Mouse (Mus musculus) embryonic stem cell, embryonic (primary cell): Measurements from ENCODE around the gene Adipor1.

Experiments used
- CTCF ChIA-PET, 4 experiments: fragments of 300-600 bp in 2 of 4; fragments of 350-600 bp in 2 of 4; sonication (Branson Sonifier 250); formaldehyde crosslinking; loops; one replicate each; lab custom pipeline; 2022; ENCODE audit warnings: inconsistent platforms in 2 of 4; lab: Charles Lee
- POLR2A ChIA-PET, 4 experiments: fragments of 300-600 bp in 2 of 4; fragments of 350-600 bp in 2 of 4; sonication (Branson Sonifier 250); formaldehyde crosslinking; loops; one replicate each; lab custom pipeline; 2022; ENCODE audit warnings: antibody characterized with exemption in 4 of 4, inconsistent platforms in 1 of 4; lab: Charles Lee

The Adipor1 gene

DNA sequence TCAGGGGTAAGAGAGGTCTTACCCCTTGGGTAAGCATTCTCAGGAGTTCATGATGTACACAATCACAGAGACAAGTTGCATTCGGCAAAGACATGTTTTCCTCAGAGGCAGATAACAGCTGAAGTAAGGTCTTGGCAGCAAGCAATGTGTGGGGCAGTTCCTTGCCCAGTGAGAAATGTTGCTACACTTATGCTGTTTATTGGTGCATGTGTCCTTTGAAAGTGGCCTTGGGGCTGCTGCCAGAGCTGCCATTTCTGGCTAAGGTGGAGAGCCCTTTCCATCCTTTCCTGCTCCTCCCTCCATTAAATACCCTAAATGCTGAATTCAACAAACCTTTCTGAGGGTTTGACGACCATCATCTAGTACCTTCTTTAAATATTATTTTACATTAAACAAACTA is 30.2 kb downstream of the Adipor1 start:
- ChIA-PET CTCF (no interaction called here), POLR2A (interaction anchor here in 1 of 4 experiments (0.9 to 1.7 kb wide), 2 partner anchors 10 to 25 kb away, joined by 3 to 10 read pairs; partner anchors contain the start of gene Klhl12)

- ChIA-PET POLR2A (interaction anchor here (0.5 to 1.3 kb wide), 10 partner anchors 9 to 856 kb away, joined by 3 read pairs; no protein-coding TSS in a partner anchor), CTCF (interaction anchor here in 3 of 4 experiments (0.6 to 1.2 kb wide), 5 partner anchors 9 to 810 kb away, joined by 3 to 7 read pairs (median 4); partner anchors contain the start of gene Elf3 (in 1 of the 3))
These were observed 33.4 kb downstream of the Adipor1 start for GRCm38 (mm10) chr1:134448537-134448936.

DNA sequence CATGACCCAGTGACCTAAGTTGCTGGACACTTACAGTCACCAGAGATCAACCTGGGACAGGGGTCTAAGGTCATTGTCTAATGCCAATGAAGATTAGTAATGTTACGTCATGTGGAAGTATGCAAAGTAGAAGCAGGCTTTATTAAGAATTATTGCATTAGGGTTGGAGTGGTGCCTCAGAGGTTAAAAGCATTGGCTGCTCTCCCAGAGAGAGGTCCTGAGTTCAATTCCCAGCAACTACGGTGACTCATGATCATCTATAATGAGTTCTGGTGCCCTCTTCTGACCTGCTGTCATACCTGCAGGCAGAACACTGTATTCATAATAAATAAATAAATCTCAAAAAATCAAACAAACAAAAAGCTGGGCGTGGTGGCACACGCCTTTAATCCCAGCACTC is 35.0 kb downstream of the Adipor1 start:
- ChIA-PET CTCF (interaction anchor here in 2 of 4 experiments (0.6 to 1.9 kb wide), 3 partner anchors 10 to 116 kb away, joined by 3 to 6 read pairs (median 3); no protein-coding TSS in a partner anchor), POLR2A (interaction anchor here in 1 of 4 experiments (1.7 to 3.1 kb wide), 3 partner anchors 12 to 42 kb away, joined by 9 to 13 read pairs (median 9); partner anchors contain the start of gene Adipor1)

GRCm38 (mm10) chr1:134450986-134451385 is 35.8 kb downstream of the Adipor1 start:
- CTCF ChIA-PET, result interaction anchor here (0.5 to 1.9 kb wide), 22 partner anchors 11 to 933 kb away, joined by 3 to 7 read pairs (median 3); partner anchors contain the start of genes Adipor1 (in 1 of the 4) and Cyb5r1 (in 1 of the 4)

DNA sequence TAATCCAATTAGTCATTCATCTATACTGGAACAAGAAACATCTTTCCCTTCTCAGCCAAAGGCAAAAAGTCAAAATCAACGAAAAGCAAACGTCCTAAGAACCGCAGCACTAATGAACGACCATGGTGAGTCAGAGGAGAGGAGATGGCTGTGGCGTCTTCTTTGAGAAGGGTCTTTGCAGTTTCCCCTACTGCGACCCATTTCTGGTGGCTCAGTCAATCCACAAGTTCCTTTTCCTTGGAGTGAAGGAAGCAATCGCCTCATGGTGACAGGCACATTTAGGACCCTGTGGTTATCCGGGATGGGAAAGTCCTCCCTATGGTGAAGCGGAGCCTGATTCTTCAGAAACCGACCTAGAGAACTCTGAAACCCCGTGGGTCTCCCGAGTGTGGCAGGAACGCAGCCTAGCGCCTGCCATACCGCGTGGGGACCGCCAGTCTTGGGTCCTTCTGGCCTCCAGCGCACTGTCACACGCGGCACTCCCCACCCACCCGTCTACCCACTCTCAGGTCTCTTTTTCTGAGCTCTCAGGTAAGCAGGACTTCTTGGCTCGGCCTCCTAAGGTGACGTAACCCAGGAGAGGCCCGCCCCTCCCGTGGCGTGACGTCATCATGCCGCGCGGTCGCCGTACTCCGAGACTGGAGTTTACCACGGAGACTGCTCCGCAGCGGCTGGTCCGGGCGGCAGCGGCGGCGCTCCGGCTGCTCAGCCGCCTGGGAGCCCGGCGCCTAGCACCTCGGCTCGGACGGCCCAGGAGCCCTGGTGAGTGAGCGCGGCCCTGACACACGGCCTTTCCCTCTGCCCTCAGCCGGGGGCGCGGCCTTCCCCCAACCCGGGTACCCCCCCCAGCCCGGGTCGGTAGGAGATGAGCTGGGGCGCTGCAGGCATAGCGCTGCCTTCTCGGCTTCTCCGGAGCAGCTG is 40.0 kb downstream of the Adipor1 start, which contains the start of gene Klhl12:
TSS of gene Klhl12 (plus strand) at position 628 of the 921 bp plus-strand sequence.
- ChIA-PET CTCF (interaction anchor here (0.6 to 1.4 kb wide), 11 partner anchors 18 to 1332 kb away, joined by 3 to 10 read pairs (median 3); no protein-coding TSS in a partner anchor), POLR2A (interaction anchor here (0.6 to 4.3 kb wide), 102 partner anchors 8 to 1311 kb away, joined by 3 to 52 read pairs (median 4); partner anchors contain the start of genes Adipor1 (in 3 of the 4), Cyb5r1 (in 3 of the 4), Rabif (in 3 of the 4) and Btg2 (in 1 of the 4))

More at GRCm38 (mm10) chr1:134450986-134451385, 35.8 kb downstream of the Adipor1 start:
- POLR2A ChIA-PET, result interaction anchor here in 3 of 4 experiments (0.6 to 3.1 kb wide), 20 partner anchors 9 to 486 kb away, joined by 3 to 13 read pairs (median 4); partner anchors contain the start of genes Adipor1 (in 1 of the 3), Btg2 (in 1 of the 3) and Rabif (in 1 of the 3)

GRCm38 (mm10) chr1:134456060-134456459 is 40.9 kb downstream of the Adipor1 start:
- ChIA-PET CTCF (interaction anchor here in 2 of 4 experiments (0.6 to 1.1 kb wide), 5 partner anchors 21 to 1303 kb away, joined by 3 to 13 read pairs (median 3); no protein-coding TSS in a partner anchor), POLR2A (interaction anchor here (0.6 to 4.3 kb wide), 78 partner anchors 8 to 844 kb away, joined by 3 to 52 read pairs (median 5); partner anchors contain the start of genes Adipor1 (in 3 of the 4), Cyb5r1 (in 3 of the 4), Rabif (in 3 of the 4) and Btg2 (in 1 of the 4))

- ChIA-PET POLR2A (interaction anchor here in 2 of 4 experiments (1.0 to 4.3 kb wide), 5 partner anchors 11 to 649 kb away, joined by 3 to 52 read pairs (median 4); partner anchors contain the start of gene Rabif (in 2 of the 2)), CTCF (no interaction called here)
These were observed 43.1 kb downstream of the Adipor1 start for GRCm38 (mm10) chr1:134458139-134458727.

GRCm38 (mm10) chr1:134460294-134461284 is 45.4 kb downstream of the Adipor1 start:
- CTCF ChIA-PET, result interaction anchor here in 2 of 4 experiments (0.6 to 0.7 kb wide), 5 partner anchors 58 to 247 kb away, joined by 3 to 7 read pairs (median 5); partner anchors contain the start of gene Tmem183a (in 1 of the 2)
- POLR2A ChIA-PET, result no interaction called here
